22 mouse cellular contexts compared by ENCODE assay signal in genomic region chr7:54852860-54853259, GRCm38 (mm10). TPM values are rescaled to one million over a fixed set of nuclear protein-coding genes. Genes with fewer than 3 reads are reported as not detected.
"Had no signal": no experiment of that assay in that cellular context is flagged by ENCODE, and none has a peak within 500 bp of the region (broad histone marks: within the 10 kb centered on the region; RNA-seq: fewer than 3 reads in every experiment).

No protein-coding gene starts in this region.

- H3K27me3 ChIP-seq: liver, embryonic 15.5 days; lung, embryonic 15.5 days; megakaryocyte, embryonic 14.5 days; midbrain, embryonic 13.5 days; midbrain, embryonic 15.5 days; neural tube, embryonic 13.5 days; stomach, embryonic 15.5 days had no signal

- DNase-seq: liver, postnatal 0 days; lung, adult 2 months; lung, postnatal 14 days; lung, postnatal 36 days; right cerebral cortex, postnatal 14 days; thymus, adult 2 months; thymus, postnatal 25 days had no signal

- H3K9ac ChIP-seq: liver, embryonic 15.5 days; liver, postnatal 0 days; lung, embryonic 15.5 days; midbrain, embryonic 13.5 days; midbrain, embryonic 15.5 days; neural tube, embryonic 13.5 days; stomach, embryonic 15.5 days had no signal

- H3K4me3 ChIP-seq: liver, embryonic 15.5 days; lung, embryonic 15.5 days; megakaryocyte, embryonic 14.5 days; midbrain, embryonic 13.5 days; midbrain, embryonic 15.5 days; neural tube, embryonic 13.5 days; stomach, embryonic 15.5 days had no signal

- H3K27ac ChIP-seq: liver, embryonic 15.5 days; lung, embryonic 15.5 days; macrophage; midbrain, embryonic 13.5 days; midbrain, embryonic 15.5 days; neural tube, embryonic 13.5 days; stomach, embryonic 15.5 days; stomach, postnatal 0 days had no signal

- H3K4me2 ChIP-seq: liver, embryonic 15.5 days; lung, embryonic 15.5 days; midbrain, embryonic 11.5 days; midbrain, embryonic 13.5 days; midbrain, embryonic 15.5 days; neural tube, embryonic 13.5 days; stomach, embryonic 15.5 days had no signal

- ATAC-seq: liver, postnatal 0 days; lung, postnatal 0 days; midbrain, embryonic 13.5 days; midbrain, embryonic 15.5 days had no signal

- H3K9me3 ChIP-seq: liver, embryonic 15.5 days; lung, embryonic 15.5 days; megakaryocyte, embryonic 14.5 days; midbrain, embryonic 13.5 days; midbrain, embryonic 15.5 days; neural tube, embryonic 13.5 days; stomach, embryonic 15.5 days had no signal

- H3K36me3 ChIP-seq: liver, embryonic 15.5 days; lung, embryonic 15.5 days; midbrain, embryonic 13.5 days; midbrain, embryonic 15.5 days; neural tube, embryonic 13.5 days; stomach, embryonic 15.5 days had no signal

- H3K4me1 ChIP-seq: liver, embryonic 15.5 days; lung, embryonic 15.5 days; megakaryocyte, embryonic 14.5 days; midbrain, embryonic 13.5 days; neural tube, embryonic 13.5 days; stomach, embryonic 15.5 days had no signal

RNA-seq across cellular contexts. Expression of gene Luzp2, which starts 17.6 kb away (rescaled TPM):
- total RNA-seq: megakaryocyte progenitor cell, adult 5-6 weeks; monocyte, adult 5-6 weeks; neutrophil, adult 5-6 weeks had no signal
- polyA plus RNA-seq: liver, embryonic 15.5 days; liver, postnatal 0 days; macrophage; spleen, adult 2 months had no signal
